Mouse (Mus musculus): ENCODE data around the gene Dnal4. TPM values are rescaled to one million over a fixed set of nuclear protein-coding genes. Genes with fewer than 3 reads are reported as not detected.

The Dnal4 gene
- polyA plus RNA-seq, 1 experiment from 2014 or later = 40.9 TPM

DNA sequence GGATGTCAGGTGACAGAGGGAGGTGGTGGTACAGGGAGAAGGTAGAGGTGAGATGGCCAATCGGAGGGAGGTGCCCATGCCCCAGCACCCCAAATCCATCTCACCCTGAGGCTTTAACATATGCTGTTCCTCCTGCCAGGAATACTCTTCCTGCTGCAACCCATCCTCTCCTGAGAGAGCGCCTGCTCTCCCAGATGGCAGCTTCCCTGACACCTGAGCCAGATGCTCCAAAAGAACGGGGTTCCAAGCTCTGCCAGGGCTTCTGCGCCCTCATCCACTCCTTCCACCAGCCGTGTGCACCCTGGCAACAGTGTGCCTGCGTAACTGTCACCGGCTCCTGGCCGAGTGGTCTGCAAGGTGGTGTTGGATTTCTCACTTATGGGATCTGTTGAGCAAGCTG, 20.0 kb upstream of the Dnal4 start:
- H3K27ac ChIP-seq (replicated peaks in 1 of 2; ENCODE audit: control insufficient read depth in 1 of 2, insufficient read depth in 1 of 2, low read depth in 2 of 2, low read length in 2 of 2) = no peak overlapping the region
- 77% methylated on average over 8 of the region's 8 CpGs for WGBS
- no peak overlapping the region for H3K4me3 ChIP-seq (ENCODE audit: control insufficient read depth in 1 of 2, insufficient read depth in 1 of 2, low read depth in 1 of 2, low read length in 2 of 2)
- H3K4me2 ChIP-seq (ENCODE audit: low read length) = no peak overlapping the region
- no peaks in the 10 kb centered on the region for H3K9me3 ChIP-seq (ENCODE audit: control insufficient read depth, low read length)
- ATAC-seq (ENCODE audit: insufficient number of reproducible peaks, insufficient read depth, low FRiP score, low read depth) = no peak
- H3K27me3 ChIP-seq (ENCODE audit: control insufficient read depth, insufficient read depth, low read length) = peaks cover 32% of the 10 kb centered on the region
- no peaks in the 10 kb centered on the region for H3K4me1 ChIP-seq (ENCODE audit: control insufficient read depth in 2 of 2, insufficient read depth in 2 of 2, low read length in 2 of 2)
- no peak overlapping the region for H3K9ac ChIP-seq (ENCODE audit: low read length)
- no peaks in the 10 kb centered on the region for H3K36me3 ChIP-seq (ENCODE audit: control insufficient read depth, insufficient read depth, low read length)

DNA sequence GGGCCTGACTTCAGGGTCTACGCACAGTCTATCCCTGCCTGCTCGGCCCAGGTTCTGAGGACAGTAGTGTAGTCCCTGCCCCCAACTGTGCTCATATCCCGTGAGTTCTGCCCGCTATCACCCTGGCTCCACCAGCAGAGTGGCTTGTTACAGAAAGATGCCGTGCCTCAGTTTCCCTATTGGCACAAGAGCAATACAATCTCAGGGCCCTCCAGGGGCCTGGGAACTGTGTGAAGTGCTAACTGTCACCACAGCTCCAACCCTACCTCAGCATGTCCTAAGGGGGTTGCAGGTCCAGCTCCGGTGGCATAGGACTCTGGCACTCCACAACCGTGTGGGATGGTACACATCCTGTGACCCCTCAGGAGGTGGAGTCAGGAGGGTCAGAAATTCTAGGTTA, 19.4 kb upstream of the Dnal4 start:
- WGBS = 78% methylated on average over 7 of the region's 7 CpGs
- H3K27me3 ChIP-seq (ENCODE audit: control insufficient read depth, insufficient read depth, low read length) = peaks cover 31% of the 10 kb centered on the region
- no peaks in the 10 kb centered on the region for H3K4me1 ChIP-seq (ENCODE audit: control insufficient read depth in 2 of 2, insufficient read depth in 2 of 2, low read length in 2 of 2)
- no peaks in the 10 kb centered on the region for H3K9me3 ChIP-seq (ENCODE audit: control insufficient read depth, low read length)
- no peak for ATAC-seq (ENCODE audit: insufficient number of reproducible peaks, insufficient read depth, low FRiP score, low read depth)
- no peak overlapping the region for H3K27ac ChIP-seq (replicated peaks in 1 of 2; ENCODE audit: control insufficient read depth in 1 of 2, insufficient read depth in 1 of 2, low read depth in 2 of 2, low read length in 2 of 2)
- no peak overlapping the region for H3K4me2 ChIP-seq (ENCODE audit: low read length)
- H3K4me3 ChIP-seq (ENCODE audit: control insufficient read depth in 1 of 2, insufficient read depth in 1 of 2, low read depth in 1 of 2, low read length in 2 of 2) = no peak overlapping the region
- no peak overlapping the region for H3K9ac ChIP-seq (ENCODE audit: low read length)
- H3K36me3 ChIP-seq (ENCODE audit: control insufficient read depth, insufficient read depth, low read length) = no peaks in the 10 kb centered on the region

DNA sequence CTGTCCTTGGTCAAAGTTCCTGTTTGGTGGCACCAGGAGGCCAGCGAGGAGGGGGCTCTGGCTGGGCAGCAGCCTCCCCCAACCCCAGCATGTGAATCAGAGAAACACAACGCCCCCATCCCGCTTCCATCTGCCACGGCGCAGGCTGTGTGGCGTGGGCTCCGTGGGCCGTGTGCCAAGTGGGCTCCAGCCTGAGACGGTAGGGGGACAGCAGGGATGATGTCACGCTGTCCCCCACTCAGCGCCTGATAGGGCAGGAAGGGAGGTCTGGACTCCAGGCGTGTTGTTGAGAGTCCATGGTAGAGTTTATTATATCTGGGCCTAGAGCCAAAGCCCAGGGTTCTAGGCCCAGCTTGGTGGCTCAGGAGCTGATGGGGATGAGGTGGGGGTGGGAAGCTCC, 18.6 kb upstream of the Dnal4 start:
- no peak for ATAC-seq (ENCODE audit: insufficient number of reproducible peaks, insufficient read depth, low FRiP score, low read depth)
- Histone ChIP-seq H3K36me3 (ENCODE audit: control insufficient read depth, insufficient read depth, low read length) (no peaks in the 10 kb centered on the region), H3K9ac (ENCODE audit: low read length) (no peak overlapping the region), H3K4me1 (ENCODE audit: control insufficient read depth in 2 of 2, insufficient read depth in 2 of 2, low read length in 2 of 2) (no peaks in the 10 kb centered on the region), H3K4me2 (ENCODE audit: low read length) (no peak overlapping the region), H3K4me3 (ENCODE audit: control insufficient read depth in 1 of 2, insufficient read depth in 1 of 2, low read depth in 1 of 2, low read length in 2 of 2) (no peak overlapping the region), H3K27me3 (ENCODE audit: control insufficient read depth, insufficient read depth, low read length) (peaks cover 24% of the 10 kb centered on the region), H3K27ac (replicated peaks in 1 of 2; ENCODE audit: control insufficient read depth in 1 of 2, insufficient read depth in 1 of 2, low read depth in 2 of 2, low read length in 2 of 2) (no peak overlapping the region), H3K9me3 (ENCODE audit: control insufficient read depth, low read length) (no peaks in the 10 kb centered on the region)
- 75% methylated on average over 12 of the region's 12 CpGs for WGBS

DNA sequence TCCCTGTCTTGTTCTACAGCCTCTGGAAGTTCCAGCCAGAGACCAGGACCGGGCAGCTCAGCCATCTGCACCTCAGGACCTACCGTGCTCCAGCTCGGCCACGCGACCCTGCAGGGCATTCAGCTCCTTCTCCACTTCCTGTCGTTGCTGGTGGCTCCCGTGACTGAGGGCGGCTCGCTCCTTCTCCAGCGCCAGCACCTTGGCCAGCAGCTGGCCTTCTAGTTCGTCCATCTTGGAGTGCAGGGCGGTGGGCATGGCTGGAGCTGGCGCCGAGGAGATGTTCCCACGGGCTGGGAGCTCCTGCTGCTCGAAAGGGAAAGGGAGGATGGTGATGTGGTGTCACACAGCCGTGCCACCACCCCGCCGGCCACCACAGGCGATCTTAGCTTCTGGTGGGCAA, 16.5 kb upstream of the Dnal4 start:
- H3K4me2 ChIP-seq (ENCODE audit: low read length) = no peak overlapping the region
- H3K9ac ChIP-seq (ENCODE audit: low read length) = no peak overlapping the region
- H3K4me1 ChIP-seq (ENCODE audit: control insufficient read depth in 2 of 2, insufficient read depth in 2 of 2, low read length in 2 of 2) = no peaks in the 10 kb centered on the region
- H3K9me3 ChIP-seq (ENCODE audit: control insufficient read depth, low read length) = no peaks in the 10 kb centered on the region
- ATAC-seq (ENCODE audit: insufficient number of reproducible peaks, insufficient read depth, low FRiP score, low read depth) = no peak
- 15% methylated on average over 20 of the region's 20 CpGs for WGBS
- H3K27ac ChIP-seq (replicated peaks in 1 of 2; ENCODE audit: control insufficient read depth in 1 of 2, insufficient read depth in 1 of 2, low read depth in 2 of 2, low read length in 2 of 2) = no peak overlapping the region
- H3K4me3 ChIP-seq (ENCODE audit: control insufficient read depth in 1 of 2, insufficient read depth in 1 of 2, low read depth in 1 of 2, low read length in 2 of 2) = no peak overlapping the region
- no peaks in the 10 kb centered on the region for H3K36me3 ChIP-seq (ENCODE audit: control insufficient read depth, insufficient read depth, low read length)
- peaks cover 13% of the 10 kb centered on the region for H3K27me3 ChIP-seq (ENCODE audit: control insufficient read depth, insufficient read depth, low read length)

DNA sequence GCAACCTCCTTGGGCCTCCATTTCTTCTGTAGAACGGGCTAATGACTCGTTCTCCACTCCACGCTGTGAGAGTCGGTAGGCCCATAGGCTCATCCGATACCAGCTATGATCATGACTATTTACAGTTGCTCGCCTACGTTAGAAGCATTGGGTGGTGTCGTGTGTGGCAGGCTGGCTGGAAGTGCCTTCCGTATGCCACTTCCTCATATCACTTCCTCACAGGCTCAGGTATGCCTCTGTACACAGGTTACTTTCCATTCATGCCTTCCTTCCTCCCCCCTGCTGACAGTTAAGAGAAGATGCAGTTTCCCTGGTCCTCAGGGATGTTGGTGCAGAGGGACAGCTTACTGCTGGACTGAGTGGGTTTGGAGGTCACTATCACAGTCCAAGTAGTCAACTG, 15.4 kb upstream of the Dnal4 start:
- Histone ChIP-seq H3K27me3 (ENCODE audit: control insufficient read depth, insufficient read depth, low read length) (peaks cover 13% of the 10 kb centered on the region), H3K36me3 (ENCODE audit: control insufficient read depth, insufficient read depth, low read length) (no peaks in the 10 kb centered on the region), H3K27ac (replicated peaks in 1 of 2; ENCODE audit: control insufficient read depth in 1 of 2, insufficient read depth in 1 of 2, low read depth in 2 of 2, low read length in 2 of 2) (no peak overlapping the region), H3K4me2 (ENCODE audit: low read length) (no peak overlapping the region), H3K9ac (ENCODE audit: low read length) (no peak overlapping the region), H3K4me1 (ENCODE audit: control insufficient read depth in 2 of 2, insufficient read depth in 2 of 2, low read length in 2 of 2) (no peaks in the 10 kb centered on the region), H3K9me3 (ENCODE audit: control insufficient read depth, low read length) (no peaks in the 10 kb centered on the region), H3K4me3 (ENCODE audit: control insufficient read depth in 1 of 2, insufficient read depth in 1 of 2, low read depth in 1 of 2, low read length in 2 of 2) (no peak overlapping the region)
- 84% methylated on average over 9 of the region's 9 CpGs for WGBS
- ATAC-seq (ENCODE audit: insufficient number of reproducible peaks, insufficient read depth, low FRiP score, low read depth) = no peak

DNA sequence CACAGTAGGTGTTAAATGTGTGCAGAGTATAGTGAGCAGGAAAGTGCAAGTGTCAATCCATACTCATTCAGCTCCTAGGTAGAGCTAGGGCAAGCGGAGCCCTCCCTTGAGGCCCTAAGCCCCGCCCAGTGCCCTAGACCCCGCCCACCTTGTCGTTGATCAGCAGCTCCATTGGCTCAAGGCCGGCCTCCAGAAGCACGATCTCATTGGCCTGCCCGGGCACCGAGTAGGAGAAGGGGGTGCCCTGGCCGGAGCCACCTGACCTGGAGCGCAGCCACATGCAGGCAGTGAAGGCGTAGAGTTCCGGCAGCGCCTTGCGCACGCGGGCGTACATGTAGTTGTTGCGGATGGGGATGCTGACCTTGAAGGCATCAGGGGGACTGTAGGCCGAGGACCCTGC, 14.8 kb upstream of the Dnal4 start:
- 19% methylated on average over 19 of the region's 19 CpGs for WGBS
- H3K27me3 ChIP-seq (ENCODE audit: control insufficient read depth, insufficient read depth, low read length) = peaks cover 13% of the 10 kb centered on the region
- ATAC-seq (ENCODE audit: insufficient number of reproducible peaks, insufficient read depth, low FRiP score, low read depth) = no peak
- H3K4me1 ChIP-seq (ENCODE audit: control insufficient read depth in 2 of 2, insufficient read depth in 2 of 2, low read length in 2 of 2) = no peaks in the 10 kb centered on the region
- no peak overlapping the region for H3K27ac ChIP-seq (replicated peaks in 1 of 2; ENCODE audit: control insufficient read depth in 1 of 2, insufficient read depth in 1 of 2, low read depth in 2 of 2, low read length in 2 of 2)
- no peak overlapping the region for H3K9ac ChIP-seq (ENCODE audit: low read length)
- H3K4me2 ChIP-seq (ENCODE audit: low read length) = no peak overlapping the region
- no peak overlapping the region for H3K4me3 ChIP-seq (ENCODE audit: control insufficient read depth in 1 of 2, insufficient read depth in 1 of 2, low read depth in 1 of 2, low read length in 2 of 2)
- no peaks in the 10 kb centered on the region for H3K36me3 ChIP-seq (ENCODE audit: control insufficient read depth, insufficient read depth, low read length)
- H3K9me3 ChIP-seq (ENCODE audit: control insufficient read depth, low read length) = no peaks in the 10 kb centered on the region

DNA sequence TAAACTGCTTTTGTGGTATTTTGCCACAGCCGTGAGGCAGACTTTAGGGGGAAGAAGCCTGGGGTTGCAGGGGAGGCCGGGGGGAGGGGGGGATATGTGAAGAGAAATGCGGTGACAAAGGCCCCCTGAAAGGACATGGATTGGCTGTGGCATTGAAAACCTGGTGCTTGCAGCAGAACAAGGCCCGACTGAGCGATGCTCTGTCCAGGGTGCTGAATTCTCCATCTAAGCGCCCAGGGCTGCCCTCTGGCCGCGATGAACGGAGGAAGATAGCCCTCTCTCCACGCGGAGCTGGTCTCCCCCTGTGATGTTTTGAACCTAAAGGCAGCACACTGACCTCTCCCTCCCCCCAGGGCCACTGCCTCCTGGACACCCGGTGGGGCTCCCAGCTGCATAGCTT, 13.9 kb upstream of the Dnal4 start:
- H3K36me3 ChIP-seq (ENCODE audit: control insufficient read depth, insufficient read depth, low read length) = no peaks in the 10 kb centered on the region
- no peak overlapping the region for H3K27ac ChIP-seq (replicated peaks in 1 of 2; ENCODE audit: control insufficient read depth in 1 of 2, insufficient read depth in 1 of 2, low read depth in 2 of 2, low read length in 2 of 2)
- H3K9ac ChIP-seq (ENCODE audit: low read length) = no peak overlapping the region
- 0% methylated on average over 12 of the region's 12 CpGs for WGBS
- no peaks in the 10 kb centered on the region for H3K9me3 ChIP-seq (ENCODE audit: control insufficient read depth, low read length)
- peaks cover 16% of the 10 kb centered on the region for H3K27me3 ChIP-seq (ENCODE audit: control insufficient read depth, insufficient read depth, low read length)
- H3K4me2 ChIP-seq (ENCODE audit: low read length) = no peak overlapping the region
- H3K4me1 ChIP-seq (ENCODE audit: control insufficient read depth in 2 of 2, insufficient read depth in 2 of 2, low read length in 2 of 2) = no peaks in the 10 kb centered on the region
- ATAC-seq (ENCODE audit: insufficient number of reproducible peaks, insufficient read depth, low FRiP score, low read depth) = no peak
- H3K4me3 ChIP-seq (ENCODE audit: control insufficient read depth in 1 of 2, insufficient read depth in 1 of 2, low read depth in 1 of 2, low read length in 2 of 2) = no peak overlapping the region

DNA sequence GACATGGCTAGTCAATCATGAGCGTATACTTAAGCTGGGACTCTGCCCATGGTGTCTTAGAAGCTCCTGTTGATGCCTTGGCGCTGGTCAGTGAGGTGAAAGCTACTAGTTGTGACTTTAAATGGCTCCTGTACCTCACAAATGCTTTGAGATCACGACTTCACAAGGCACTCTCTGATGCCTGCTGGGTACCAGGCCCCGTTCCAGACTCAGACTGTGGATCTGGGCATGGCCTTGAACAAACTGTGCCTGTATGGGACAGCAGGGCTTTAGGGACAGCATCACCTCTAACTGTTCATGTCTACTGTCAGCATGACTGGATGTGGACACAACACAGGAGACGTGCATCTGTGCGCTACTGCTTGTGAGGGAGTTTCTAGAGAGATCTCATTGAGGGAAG, 13.3 kb upstream of the Dnal4 start:
- H3K9ac ChIP-seq (ENCODE audit: low read length) = no peak overlapping the region
- WGBS = 80% methylated on average over 6 of the region's 6 CpGs
- H3K27ac ChIP-seq (replicated peaks in 1 of 2; ENCODE audit: control insufficient read depth in 1 of 2, insufficient read depth in 1 of 2, low read depth in 2 of 2, low read length in 2 of 2) = no peak overlapping the region
- no peaks in the 10 kb centered on the region for H3K36me3 ChIP-seq (ENCODE audit: control insufficient read depth, insufficient read depth, low read length)
- peaks cover 16% of the 10 kb centered on the region for H3K27me3 ChIP-seq (ENCODE audit: control insufficient read depth, insufficient read depth, low read length)
- H3K4me3 ChIP-seq (ENCODE audit: control insufficient read depth in 1 of 2, insufficient read depth in 1 of 2, low read depth in 1 of 2, low read length in 2 of 2) = no peak overlapping the region
- H3K9me3 ChIP-seq (ENCODE audit: control insufficient read depth, low read length) = no peaks in the 10 kb centered on the region
- ATAC-seq (ENCODE audit: insufficient number of reproducible peaks, insufficient read depth, low FRiP score, low read depth) = no peak
- no peaks in the 10 kb centered on the region for H3K4me1 ChIP-seq (ENCODE audit: control insufficient read depth in 2 of 2, insufficient read depth in 2 of 2, low read length in 2 of 2)
- H3K4me2 ChIP-seq (ENCODE audit: low read length) = no peak overlapping the region

All from heart, embryonic 14.5 days (tissue).